Mouse (Mus musculus): Measurements from ENCODE around the gene Ppp1r14b.

- TF ChIP-seq CTCF (IDR thresholded peaks at IDR 0.05; ENCODE audit: low read depth) = peak; percentile 38
- TF ChIP-seq EP300 (IDR thresholded peaks at IDR 0.05; ENCODE audit: low read depth) = no peak
These were observed 1.1 kb downstream of the Ppp1r14b start, which contains the start of gene Plcb3 for GRCm38 (mm10) chr19:6975537-6976521.

Data from heart, postnatal 0 days (tissue).